Mouse (Mus musculus) testis, adult 2 months (tissue): ENCODE results near the gene Vps51. TPM values are rescaled to one million over a fixed set of nuclear protein-coding genes. Genes with fewer than 3 reads are reported as not detected.

Experiments used
- H3K27ac ChIP-seq: fragments of 200-500 bp; 2 replicates; pipeline ENCODE4 v1.5.1; 2012; ENCODE audit warnings: low read depth, low read length; ENCODE audit not compliant: control insufficient read depth, insufficient read depth
- H3K27me3 ChIP-seq: fragments of 200-500 bp; 2 replicates; pipeline ENCODE4 v1.6.1; 2012; ENCODE audit warnings: mild to moderate bottlenecking, low read length, moderate library complexity; ENCODE audit not compliant: control insufficient read depth, insufficient read depth
- H3K36me3 ChIP-seq: fragments of 200-500 bp; 2 replicates; pipeline ENCODE4 v1.6.1; 2012; ENCODE audit warnings: mild to moderate bottlenecking, low read length; ENCODE audit not compliant: control insufficient read depth, insufficient read depth
- H3K4me1 ChIP-seq: fragments of 200-500 bp; 2 replicates; pipeline ENCODE4 v1.6.1; 2012; ENCODE audit warnings: low read length; ENCODE audit not compliant: control insufficient read depth, insufficient read depth
- H3K4me3 ChIP-seq: fragments of 200-500 bp; 2 replicates; pipeline ENCODE4 v1.5.1; 2012; ENCODE audit warnings: low read depth, mild to moderate bottlenecking, low read length, moderate library complexity, mixed read lengths; ENCODE audit not compliant: control insufficient read depth
- CTCF ChIP-seq: fragments of 200-500 bp; IDR thresholded peaks from 2 replicates; pipeline ENCODE4 v1.5.1; 2012; ENCODE audit warnings: low read depth, mild to moderate bottlenecking, inconsistent platforms, low read length, moderate library complexity; ENCODE audit not compliant: control insufficient read depth, insufficient read depth, insufficient replicate concordance
- POLR2A ChIP-seq: fragments of 200-500 bp; IDR thresholded peaks from 2 replicates; pipeline ENCODE4 v1.6.1; 2012; ENCODE audit warnings: low read depth, mild to moderate bottlenecking, inconsistent platforms, low read length, moderate library complexity; ENCODE audit not compliant: control insufficient read depth
- polyA plus RNA-seq: library from polyadenylated mRNA; depleted of rRNA; stranded (reverse); fragments of >200 nt; gene quantifications from 2 replicates; pipeline ENCODE4 v1.2.3, GENCODE M21; 2012

Gene Vps51
- polyA plus RNA-seq, 1 experiment = 52.1 TPM

- Histone ChIP-seq H3K27ac (no peak overlapping the region), H3K4me3 (no peak overlapping the region), H3K36me3 (no peaks in the 10 kb centered on the region; the same call in 1 of the 2 replicates), H3K27me3 (no peaks in the 10 kb centered on the region), H3K4me1 (peaks cover 6% of the 10 kb centered on the region)
- no peak for TF ChIP-seq CTCF
- no peak for TF ChIP-seq POLR2A
Observed at GRCm38 (mm10) chr19:6073889-6074288, 3.1 kb downstream of the Vps51 start.

GRCm38 (mm10) chr19:6071261-6071660 lies 5.8 kb downstream of the Vps51 start:
- H3K27me3 ChIP-seq = no peaks in the 10 kb centered on the region
- peaks cover 21% of the 10 kb centered on the region for H3K4me1 ChIP-seq
- no peak overlapping the region for H3K27ac ChIP-seq
- no peak overlapping the region for H3K4me3 ChIP-seq
- TF ChIP-seq POLR2A = no peak
- no peak for TF ChIP-seq CTCF
- H3K36me3 ChIP-seq = no peaks in the 10 kb centered on the region; the same call in 1 of the 2 replicates

- peaks cover 19% of the 10 kb centered on the region for H3K4me1 ChIP-seq
- no peak overlapping the region; the same call in 1 of the 2 replicates for H3K4me3 ChIP-seq
- no peak for TF ChIP-seq CTCF
- TF ChIP-seq POLR2A = no peak
- H3K27ac ChIP-seq = no peak overlapping the region
- no peaks in the 10 kb centered on the region for H3K27me3 ChIP-seq
- H3K36me3 ChIP-seq = no peaks in the 10 kb centered on the region; the same call in 1 of the 2 replicates
Observed at GRCm38 (mm10) chr19:6070571-6071250, 6.3 kb downstream of the Vps51 start.

GRCm38 (mm10) chr19:6069851-6070250 lies 7.2 kb downstream of the Vps51 start:
- no peak overlapping the region for H3K27ac ChIP-seq
- peaks cover 19% of the 10 kb centered on the region for H3K4me1 ChIP-seq
- no peaks in the 10 kb centered on the region for H3K27me3 ChIP-seq
- TF ChIP-seq CTCF (no peak), POLR2A (no peak)
- H3K36me3 ChIP-seq = no peaks in the 10 kb centered on the region; the same call in 1 of the 2 replicates
- H3K4me3 ChIP-seq = no peak overlapping the region

- no peak overlapping the region for H3K4me3 ChIP-seq
- H3K27me3 ChIP-seq = no peaks in the 10 kb centered on the region
- no peak overlapping the region for H3K27ac ChIP-seq
- peaks cover 19% of the 10 kb centered on the region for H3K4me1 ChIP-seq
- H3K36me3 ChIP-seq = no peaks in the 10 kb centered on the region
- TF ChIP-seq POLR2A (no peak), CTCF (no peak)
Observed at GRCm38 (mm10) chr19:6068951-6069350, 8.1 kb downstream of the Vps51 start.

- TF ChIP-seq POLR2A (no peak), CTCF (no peak)
- Histone ChIP-seq H3K4me3 (peak within 1 kb of the TSS; percentile 41), H3K36me3 (no peaks in the 10 kb centered on the region), H3K4me1 (peaks cover 20% of the 10 kb centered on the region), H3K27ac (no peak within 1 kb of the TSS), H3K27me3 (no peaks in the 10 kb centered on the region)
Observed at GRCm38 (mm10) chr19:6067724-6068415, 9.2 kb downstream of the Vps51 start, which contains the start of gene Tm7sf2. Gene Tm7sf2 (minus strand): TSS chr19:6068373.

GRCm38 (mm10) chr19:6067011-6067723 lies 9.9 kb downstream of the Vps51 start:
- H3K36me3 ChIP-seq = no peaks in the 10 kb centered on the region
- peak overlapping the region; percentile 10 for H3K4me3 ChIP-seq
- TF ChIP-seq CTCF = peak; percentile 81
- TF ChIP-seq POLR2A = 0 out of 2 replicates have a peak, but pooled peaks have one; percentile 12
- peaks cover 22% of the 10 kb centered on the region for H3K4me1 ChIP-seq
- H3K27me3 ChIP-seq = no peaks in the 10 kb centered on the region
- no peak overlapping the region for H3K27ac ChIP-seq
